Mouse (Mus musculus) limb, embryonic 10.5 days (tissue): ENCODE data around the gene Fkbp4. TPM values are rescaled to one million over a fixed set of nuclear protein-coding genes. Genes with fewer than 3 reads are reported as not detected.

ENCODE experiments used
- DNase-seq: peaks from one replicate; pipeline ENCODE4 v3.0.0-alpha.2; 2017; ENCODE audit warnings: low spot score
- H3K27ac ChIP-seq: fragments of 300-500 bp; sonication (generic); 2 replicates; pipeline ENCODE4 v1.5.1; 2016; ENCODE audit warnings: mild to moderate bottlenecking
- H3K27me3 ChIP-seq: fragments of 300-500 bp; sonication (generic); 2 replicates; pipeline ENCODE4 v1.6.1; 2016; ENCODE audit warnings: low read depth, mild to moderate bottlenecking; ENCODE audit not compliant: poor library complexity, severe bottlenecking
- H3K36me3 ChIP-seq: fragments of 300-500 bp; sonication (generic); 2 replicates; pipeline ENCODE4 v1.6.1; 2016; ENCODE audit warnings: mild to moderate bottlenecking, moderate library complexity
- H3K4me1 ChIP-seq: fragments of 300-500 bp; sonication (generic); 2 replicates; pipeline ENCODE4 v1.6.1; 2016
- H3K4me3 ChIP-seq: fragments of 300-500 bp; sonication (generic); 2 replicates; pipeline ENCODE4 v1.5.1; 2016; ENCODE audit warnings: mild to moderate bottlenecking, moderate library complexity
- H3K9me3 ChIP-seq: fragments of 300-500 bp; sonication (generic); replicated peaks from 2 replicates; pipeline ENCODE4 v1.6.1; 2016; ENCODE audit warnings: mild to moderate bottlenecking
- WGBS: fragments of 180-500 bp; shearing (Covaris S2); methylation state at CpG from one replicate; pipeline ENCODE4 v1.1.7; 2016; 5-methylcytosine and 5-hydroxymethylcytosine counted together
- polyA plus RNA-seq: library from polyadenylated mRNA; unstranded; fragments of >200 nt; fragmentation: Nextera tagmentation; extraction: Ambion mirVana; gene quantifications from 2 replicates; pipeline ENCODE4 v1.2.1, GENCODE M21; 2016

Gene Fkbp4
- polyA plus RNA-seq, 1 experiment from 2014 or later = 797 TPM

DNA sequence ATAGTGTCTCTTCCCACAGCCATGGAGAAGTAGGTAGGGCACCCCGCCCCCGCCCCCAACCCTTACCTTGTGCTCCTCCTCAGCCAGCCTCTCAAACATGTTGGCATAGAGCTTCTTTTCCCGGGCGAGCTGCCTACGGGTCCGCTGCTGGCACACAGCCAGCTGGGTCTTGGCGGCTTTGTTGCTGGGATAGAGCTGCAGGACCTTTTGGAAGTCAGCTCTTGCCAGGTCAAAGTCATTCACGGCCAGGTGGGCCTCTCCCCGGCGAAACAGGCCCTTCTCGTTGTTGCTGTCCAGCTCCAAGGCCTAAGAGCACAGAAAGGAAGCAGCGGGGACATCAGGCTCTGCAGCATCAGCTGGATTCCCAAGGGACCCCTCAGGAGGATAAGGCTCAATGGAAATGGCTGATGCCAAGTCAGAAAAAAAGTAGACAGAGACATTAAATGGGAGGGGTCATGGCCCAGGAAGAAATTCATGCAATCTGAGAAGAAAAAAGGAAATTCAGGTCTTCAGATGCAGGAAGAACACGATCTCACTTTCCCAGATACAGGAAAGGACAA, 6.0 kb downstream of the Fkbp4 start:
- DNase-seq = no peak
- Histone ChIP-seq H3K27ac (no peak overlapping the region), H3K4me1 (peaks cover 11% of the 10 kb centered on the region), H3K9me3 (no peaks in the 10 kb centered on the region), H3K27me3 (no peaks in the 10 kb centered on the region), H3K4me3 (no peak overlapping the region), H3K36me3 (peaks cover 94% of the 10 kb centered on the region)
- 96% methylated on average over 13 of the region's 13 CpGs for WGBS

DNA sequence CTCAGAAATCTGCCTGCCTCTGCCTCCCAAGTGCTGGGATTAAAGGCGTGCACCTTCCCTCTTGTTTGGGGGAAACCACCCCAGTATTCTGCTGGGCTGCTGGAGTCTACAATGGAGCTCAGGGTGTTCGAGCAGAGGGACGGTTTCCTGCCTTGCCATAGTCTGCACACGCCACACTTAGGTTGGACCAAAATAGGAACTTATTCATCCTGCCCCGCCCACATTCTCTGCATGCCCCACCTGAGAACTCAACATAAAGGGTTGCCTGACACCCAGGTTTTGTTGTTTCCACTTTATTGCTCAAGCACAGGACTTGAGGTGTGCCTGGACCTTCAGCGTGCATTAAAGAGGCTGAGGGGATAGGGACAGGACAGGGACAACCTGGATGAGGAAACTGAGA, 8.7 kb downstream of the Fkbp4 start:
- Histone ChIP-seq H3K27me3 (no peaks in the 10 kb centered on the region), H3K4me3 (no peak overlapping the region), H3K4me1 (0 out of 2 replicates have a peak, but pooled peaks cover 2% of the 10 kb centered on the region), H3K9me3 (no peaks in the 10 kb centered on the region), H3K27ac (no peak overlapping the region), H3K36me3 (peaks cover 76% of the 10 kb centered on the region)
- 94% methylated on average over 6 of the region's 6 CpGs for WGBS
- DNase-seq = no peak

DNA sequence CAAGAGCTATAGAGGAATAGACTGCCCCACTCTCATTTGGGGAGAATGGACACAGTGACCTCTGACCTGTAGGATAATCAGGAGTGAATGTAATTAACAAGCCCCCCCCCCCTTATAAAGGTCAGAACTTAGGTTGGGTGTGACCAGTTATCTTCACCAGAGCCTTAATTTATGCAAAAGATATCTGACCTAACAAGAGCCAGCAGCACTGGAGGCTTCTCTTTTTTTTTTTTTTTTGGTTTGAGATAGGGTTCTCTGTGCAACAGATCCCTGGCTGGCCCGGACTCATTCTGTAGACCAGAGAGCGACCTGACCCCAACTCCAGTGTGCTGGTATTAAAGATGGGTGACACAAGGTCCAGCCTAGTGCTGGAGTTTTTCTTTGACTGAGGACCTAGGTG, 9.2 kb downstream of the Fkbp4 start:
- Histone ChIP-seq H3K27me3 (no peaks in the 10 kb centered on the region), H3K27ac (no peak overlapping the region), H3K4me3 (no peak overlapping the region), H3K9me3 (no peaks in the 10 kb centered on the region), H3K36me3 (peaks cover 70% of the 10 kb centered on the region), H3K4me1 (0 out of 2 replicates have a peak, but pooled peaks cover 2% of the 10 kb centered on the region)
- DNase-seq = no peak
- 98% methylated on average over 2 of the region's 2 CpGs for WGBS

DNA sequence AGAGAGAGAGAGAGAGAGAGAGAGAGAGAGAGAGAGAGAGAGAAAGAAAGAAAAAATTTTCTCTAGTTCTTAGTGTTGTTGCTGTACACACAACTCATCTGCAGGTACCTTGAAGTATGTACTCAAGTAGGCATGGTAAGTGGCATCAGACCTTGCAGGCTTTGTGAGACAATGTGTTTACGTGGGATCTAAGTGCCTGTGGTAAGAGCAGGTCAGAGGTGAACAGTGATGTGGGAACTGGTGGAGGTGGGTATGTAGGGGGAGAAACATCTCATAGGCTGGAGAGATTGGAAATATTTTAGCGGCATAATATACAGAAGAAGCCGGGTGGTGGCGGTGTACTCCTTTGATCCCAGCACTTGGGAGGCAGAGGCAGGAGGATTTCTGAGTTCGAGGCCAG, 10.9 kb downstream of the Fkbp4 start:
- Histone ChIP-seq H3K4me1 (peaks cover 8% of the 10 kb centered on the region; the same call in 1 of the 2 replicates), H3K36me3 (peaks cover 53% of the 10 kb centered on the region), H3K27me3 (no peaks in the 10 kb centered on the region), H3K27ac (no peak overlapping the region), H3K4me3 (no peak overlapping the region), H3K9me3 (no peaks in the 10 kb centered on the region)
- WGBS = 95% methylated on average over 5 of the region's 5 CpGs
- no peak for DNase-seq

DNA sequence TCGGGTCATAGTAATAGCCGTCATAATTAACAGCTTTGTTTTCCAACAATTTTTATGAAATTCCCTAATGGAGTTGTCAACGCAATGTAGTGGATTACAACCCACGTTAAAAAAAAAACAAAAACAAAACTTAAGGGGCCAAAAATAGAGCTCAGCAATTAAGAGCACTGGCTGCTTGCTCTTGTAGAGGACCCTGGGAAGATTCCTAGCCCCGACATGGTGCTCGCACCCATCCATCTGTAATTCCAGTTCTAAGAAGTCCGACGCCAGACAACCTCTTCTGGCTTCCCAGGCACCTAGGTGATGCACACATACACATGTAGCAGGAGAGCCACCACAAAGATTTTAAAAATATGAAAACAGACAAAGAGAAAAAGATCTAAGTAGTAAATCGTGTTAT, 13.4 kb downstream of the Fkbp4 start:
- WGBS = 20% methylated on average over 9 of the region's 9 CpGs
- H3K9me3 ChIP-seq = no peaks in the 10 kb centered on the region
- peaks cover 39% of the 10 kb centered on the region for H3K36me3 ChIP-seq
- no peaks in the 10 kb centered on the region for H3K27me3 ChIP-seq
- H3K4me1 ChIP-seq = peaks cover 8% of the 10 kb centered on the region; the same call in 1 of the 2 replicates
- peak overlapping the region; percentile 95 for H3K27ac ChIP-seq
- peak overlapping the region; percentile 64 for H3K4me3 ChIP-seq
- DNase-seq = no peak

DNA sequence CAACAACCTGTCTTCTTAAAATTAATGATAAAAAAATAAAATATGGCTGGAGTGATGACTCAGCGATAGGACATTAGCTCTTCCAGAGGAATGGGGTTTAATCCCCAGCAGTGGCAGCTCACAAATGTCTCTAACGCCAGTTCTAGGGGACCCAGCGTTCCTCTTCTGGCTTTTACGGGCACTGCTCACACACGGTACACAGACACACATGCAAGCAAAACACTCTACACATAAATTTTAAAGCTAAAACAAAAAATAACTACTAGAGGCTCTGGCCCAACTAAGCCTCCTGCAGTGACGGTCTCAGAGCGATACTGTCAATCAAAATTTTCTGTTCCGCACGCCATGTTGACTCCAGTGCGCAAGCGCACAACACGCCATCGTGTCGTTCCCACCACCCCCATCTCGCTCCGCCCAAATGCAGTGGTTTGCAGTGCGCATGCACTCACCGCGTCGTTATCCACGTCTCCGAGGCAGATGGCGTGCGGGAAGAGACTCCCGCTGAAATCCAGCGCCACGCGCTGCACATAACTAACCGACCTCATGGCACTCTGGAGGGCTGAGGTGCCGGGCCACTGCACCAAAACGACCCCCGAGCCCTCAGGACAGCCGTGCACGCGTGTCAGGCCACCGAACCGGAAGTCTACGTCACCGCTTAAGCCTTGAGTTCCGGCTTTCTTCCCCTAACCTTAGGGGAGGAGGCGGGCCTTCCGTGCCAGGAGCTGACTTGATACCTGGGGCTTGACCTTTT, 14.0 kb downstream of the Fkbp4 start, which contains the start of gene Itfg2:
Gene Itfg2 (minus strand): TSS at position 663 of the 751 bp plus-strand sequence.
- peak; percentile 93 for DNase-seq
- Histone ChIP-seq H3K27me3 (no peaks in the 10 kb centered on the region), H3K9me3 (no peaks in the 10 kb centered on the region), H3K27ac (peak within 1 kb of the TSS; percentile 95), H3K4me3 (peak within 1 kb of the TSS; percentile 64), H3K4me1 (peaks cover 8% of the 10 kb centered on the region; the same call in 1 of the 2 replicates), H3K36me3 (peaks cover 39% of the 10 kb centered on the region)
- under 1% methylated on average over 42 of the region's 42 CpGs for WGBS

DNA sequence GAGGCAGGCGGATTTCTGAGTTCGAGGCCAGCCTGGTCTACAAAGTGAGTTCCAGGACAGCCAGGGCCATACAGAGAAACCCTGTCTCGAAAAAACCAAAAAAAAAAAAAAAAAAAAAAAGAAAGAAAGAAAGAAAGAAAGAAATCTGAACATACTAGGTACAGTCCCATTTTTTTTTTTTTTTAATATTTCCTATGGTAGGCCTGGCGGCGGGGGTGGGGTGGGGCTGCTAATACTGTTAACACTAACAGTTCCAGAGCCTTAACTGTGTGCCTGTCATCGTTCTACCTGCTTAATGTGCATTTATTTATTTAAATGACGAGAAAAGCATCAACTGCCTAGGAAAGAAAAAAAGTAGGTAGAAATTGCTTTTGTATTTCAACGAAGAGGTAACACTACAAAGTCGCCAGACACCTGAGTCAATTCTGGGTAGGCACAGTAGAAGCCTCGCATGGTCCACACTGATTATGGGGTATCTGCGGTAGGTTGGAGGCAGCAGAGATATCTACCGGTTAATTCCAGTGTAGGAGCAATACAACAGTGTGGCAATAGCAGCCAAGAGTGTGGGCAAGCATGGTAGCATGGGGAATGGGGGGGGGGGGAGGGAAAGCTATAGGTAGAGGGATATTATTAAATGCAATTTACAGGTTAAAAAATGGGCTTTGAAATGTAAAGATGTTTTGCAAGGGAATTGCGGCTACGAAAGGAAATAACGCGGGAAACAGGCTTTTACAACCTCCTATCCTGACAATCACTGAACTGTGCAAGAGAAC, 14.8 kb downstream of the Fkbp4 start:
- Histone ChIP-seq H3K4me3 (peak overlapping the region; percentile 64), H3K27ac (peak overlapping the region; percentile 95), H3K4me1 (peaks cover 8% of the 10 kb centered on the region; the same call in 1 of the 2 replicates), H3K27me3 (no peaks in the 10 kb centered on the region), H3K36me3 (peaks cover 35% of the 10 kb centered on the region), H3K9me3 (no peaks in the 10 kb centered on the region)
- 53% methylated on average over 16 of the region's 16 CpGs for WGBS
- no peak for DNase-seq

DNA sequence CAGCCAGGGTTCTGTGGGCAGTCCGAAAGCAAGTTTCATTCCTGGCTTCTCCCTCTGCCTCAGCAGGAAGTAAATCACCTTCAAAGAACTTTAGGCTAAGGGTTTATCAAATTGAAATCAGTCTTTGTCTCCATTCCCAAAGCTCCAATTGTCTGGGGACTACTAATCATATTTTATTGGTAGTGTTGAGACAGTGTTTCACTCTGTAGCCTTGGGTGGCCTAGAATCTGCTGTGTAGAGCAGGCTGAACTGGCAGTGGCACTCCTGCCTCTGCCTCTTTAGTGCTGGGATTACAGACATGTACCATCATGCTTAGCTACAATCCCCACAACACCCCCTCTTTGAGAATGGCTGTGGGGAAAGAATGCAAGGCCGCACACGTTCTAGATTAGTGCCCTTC, 17.0 kb downstream of the Fkbp4 start:
- WGBS = 93% methylated on average over 3 of the region's 3 CpGs
- DNase-seq = no peak
- peaks cover 30% of the 10 kb centered on the region for H3K36me3 ChIP-seq
- peaks cover 8% of the 10 kb centered on the region; the same call in 1 of the 2 replicates for H3K4me1 ChIP-seq
- no peak overlapping the region for H3K4me3 ChIP-seq
- no peaks in the 10 kb centered on the region for H3K27me3 ChIP-seq
- no peaks in the 10 kb centered on the region for H3K9me3 ChIP-seq
- no peak overlapping the region for H3K27ac ChIP-seq

DNA sequence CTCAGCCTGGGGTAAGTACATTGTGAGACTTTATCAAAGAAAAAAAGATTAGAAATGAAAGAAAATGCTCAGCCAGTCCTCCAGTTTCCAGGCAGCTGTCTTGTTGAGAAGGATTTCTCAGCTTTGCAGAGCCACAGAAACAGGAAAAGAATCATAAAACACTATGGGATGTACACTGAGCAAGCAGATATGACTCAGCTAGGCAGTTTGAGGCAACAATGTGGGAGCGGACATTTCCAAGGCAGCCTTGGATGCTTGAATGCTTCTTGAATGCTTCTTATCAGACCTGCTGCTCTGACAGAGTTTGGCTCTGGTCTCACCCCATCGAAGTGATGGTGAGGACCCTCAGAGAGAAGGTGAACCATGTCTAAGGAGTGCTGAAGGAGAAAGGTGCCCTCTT, 17.4 kb downstream of the Fkbp4 start:
- 91% methylated on average over 2 of the region's 2 CpGs for WGBS
- no peaks in the 10 kb centered on the region for H3K27me3 ChIP-seq
- no peak overlapping the region for H3K4me3 ChIP-seq
- H3K36me3 ChIP-seq = peaks cover 31% of the 10 kb centered on the region
- DNase-seq = no peak
- H3K4me1 ChIP-seq = peaks cover 8% of the 10 kb centered on the region; the same call in 1 of the 2 replicates
- no peak overlapping the region for H3K27ac ChIP-seq
- H3K9me3 ChIP-seq = no peaks in the 10 kb centered on the region

DNA sequence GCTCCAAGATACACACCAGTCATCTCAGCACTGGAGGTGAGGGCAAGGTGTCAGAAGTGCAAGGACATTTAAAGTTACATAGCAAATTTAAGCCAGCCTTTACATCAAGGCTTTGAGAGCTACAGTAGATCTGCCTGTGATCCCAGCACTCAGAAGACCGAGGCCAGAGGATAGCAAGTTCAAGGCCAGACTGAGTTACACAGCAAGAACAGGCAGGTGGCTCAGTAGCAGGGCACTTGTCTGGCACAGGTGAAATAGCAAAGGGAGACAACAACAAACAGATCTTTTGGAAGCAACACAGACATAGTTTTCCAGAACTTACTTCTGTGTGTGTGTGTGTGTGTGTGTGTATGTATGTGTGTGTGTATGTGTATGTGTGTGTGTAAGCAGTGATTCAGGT, 20.4 kb downstream of the Fkbp4 start:
- no peak overlapping the region for H3K27ac ChIP-seq
- no peak for DNase-seq
- H3K9me3 ChIP-seq = no peaks in the 10 kb centered on the region
- peaks cover 53% of the 10 kb centered on the region for H3K36me3 ChIP-seq
- WGBS = 95% methylated on average over 1 of the region's 1 CpGs
- no peaks in the 10 kb centered on the region for H3K4me1 ChIP-seq
- H3K4me3 ChIP-seq = no peak overlapping the region
- H3K27me3 ChIP-seq = no peaks in the 10 kb centered on the region

DNA sequence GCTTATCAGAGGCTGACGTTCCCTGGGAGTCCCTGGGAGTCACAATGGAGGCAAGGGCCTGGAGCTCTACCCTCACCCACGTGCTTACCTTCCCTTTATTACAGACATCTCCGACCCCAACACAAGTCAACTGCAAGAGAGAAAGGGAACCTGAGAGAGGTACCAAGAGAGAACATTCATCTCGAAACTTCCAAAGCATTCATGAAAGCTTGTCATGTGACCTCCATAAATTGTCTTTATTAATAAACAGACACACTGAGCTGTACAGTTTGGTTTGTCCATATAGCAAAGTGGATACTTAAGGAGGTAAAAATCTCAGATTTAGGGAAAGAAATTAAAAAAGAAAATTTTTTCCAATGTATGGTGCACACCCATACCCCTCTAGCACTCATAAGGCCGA, 22.3 kb downstream of the Fkbp4 start:
- no peaks in the 10 kb centered on the region for H3K27me3 ChIP-seq
- 94% methylated on average over 5 of the region's 5 CpGs for WGBS
- H3K4me3 ChIP-seq = no peak overlapping the region
- H3K27ac ChIP-seq = no peak overlapping the region
- H3K9me3 ChIP-seq = no peaks in the 10 kb centered on the region
- H3K4me1 ChIP-seq = no peaks in the 10 kb centered on the region
- DNase-seq = no peak
- H3K36me3 ChIP-seq = peaks cover 70% of the 10 kb centered on the region

DNA sequence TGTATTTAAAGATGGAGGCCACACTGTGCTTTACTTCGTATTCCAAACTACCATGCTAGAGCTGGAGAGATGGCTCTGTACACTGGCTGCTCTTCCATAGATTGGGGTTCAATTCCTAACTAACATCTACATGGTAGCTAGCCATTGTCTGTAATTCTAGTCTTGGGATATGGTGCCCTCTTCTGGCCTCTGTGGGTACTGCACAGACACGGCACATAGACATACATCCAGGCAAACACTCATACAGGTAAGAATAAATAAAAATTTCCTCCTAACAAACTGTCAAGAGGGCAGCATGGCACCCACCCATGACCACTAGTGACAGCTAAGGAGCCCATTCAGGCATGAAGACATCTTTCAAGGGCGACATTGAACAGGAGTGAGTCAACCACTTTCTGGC, 27.4 kb downstream of the Fkbp4 start:
- Histone ChIP-seq H3K4me1 (no peaks in the 10 kb centered on the region), H3K9me3 (no peaks in the 10 kb centered on the region), H3K36me3 (peaks cover 92% of the 10 kb centered on the region), H3K4me3 (no peak overlapping the region), H3K27me3 (no peaks in the 10 kb centered on the region), H3K27ac (no peak overlapping the region)
- 24% methylated on average over 3 of the region's 3 CpGs for WGBS
- DNase-seq = peak; percentile 86

DNA sequence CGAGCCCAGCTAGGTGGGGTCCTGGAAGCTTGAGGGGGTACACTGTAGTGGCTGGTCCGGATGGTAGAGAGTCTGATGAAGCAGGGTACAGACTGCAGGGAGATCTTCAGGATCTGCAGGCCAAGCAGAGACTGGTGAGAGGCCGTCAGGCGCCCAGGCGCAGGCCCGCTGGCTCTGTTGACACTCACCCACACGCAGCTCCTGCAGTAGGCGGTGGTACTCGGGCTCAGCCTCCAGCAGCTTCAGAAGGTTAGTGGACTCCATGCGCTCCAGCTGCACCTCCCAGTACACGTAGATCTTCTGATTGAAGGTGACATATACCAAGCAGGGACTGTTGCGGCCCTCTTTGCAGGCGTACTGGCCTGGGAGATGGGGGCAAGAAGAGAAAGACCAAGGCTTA, 28.2 kb downstream of the Fkbp4 start:
- no peaks in the 10 kb centered on the region for H3K4me1 ChIP-seq
- no peak for DNase-seq

More for the DNA sequence above, 28.2 kb downstream of the Fkbp4 start:
- H3K36me3 ChIP-seq = peaks cover 90% of the 10 kb centered on the region
- no peaks in the 10 kb centered on the region for H3K27me3 ChIP-seq
- WGBS = 94% methylated on average over 13 of the region's 13 CpGs
- H3K9me3 ChIP-seq = no peaks in the 10 kb centered on the region
- no peak overlapping the region for H3K4me3 ChIP-seq
- no peak overlapping the region for H3K27ac ChIP-seq
